Mouse (Mus musculus) layer of hippocampus, adult 8-10 months (tissue): Measurements from ENCODE around the gene Col23a1. TPM values are rescaled to one million over a fixed set of nuclear protein-coding genes. Genes with fewer than 3 reads are reported as not detected.
A peak's percentile ranks its signal among the peaks of the same experiment; 100 is the strongest.

Experiments used
- DNase-seq, 2 experiments: peaks; one replicate each; pipeline ENCODE4 v3.0.0; 2022; ENCODE audit warnings: low spot score in 2 of 2
- total RNA-seq, 4 experiments: library from RNA; stranded (reverse); gene quantifications; 2 replicates each; pipeline ENCODE4 v1.2.4; 2022

The Col23a1 gene
- total RNA-seq, 4 experiments from 2014 or later, result 8.4 to 11.8 (median 9.5) TPM

DNA sequence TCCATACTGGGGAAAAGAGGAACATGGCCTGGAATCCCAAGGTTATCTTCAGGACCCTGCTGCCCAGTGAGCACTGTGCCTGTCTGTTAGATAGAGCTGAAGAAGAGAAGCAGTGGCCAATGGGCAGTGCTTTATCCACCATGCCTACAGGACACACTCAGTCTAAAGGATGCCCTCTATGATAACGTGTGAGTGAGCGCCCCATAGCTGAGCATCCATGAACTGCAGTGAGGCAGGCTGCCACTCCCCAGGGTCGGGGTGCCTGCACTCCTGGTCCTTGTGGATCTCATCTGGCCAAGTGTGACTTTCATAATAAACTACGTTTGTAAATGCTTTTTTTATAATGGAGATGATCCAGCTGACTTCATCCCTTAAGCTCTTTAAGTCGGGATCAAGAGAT is 87.5 kb downstream of the Col23a1 start:
- DNase-seq, result no peak

DNA sequence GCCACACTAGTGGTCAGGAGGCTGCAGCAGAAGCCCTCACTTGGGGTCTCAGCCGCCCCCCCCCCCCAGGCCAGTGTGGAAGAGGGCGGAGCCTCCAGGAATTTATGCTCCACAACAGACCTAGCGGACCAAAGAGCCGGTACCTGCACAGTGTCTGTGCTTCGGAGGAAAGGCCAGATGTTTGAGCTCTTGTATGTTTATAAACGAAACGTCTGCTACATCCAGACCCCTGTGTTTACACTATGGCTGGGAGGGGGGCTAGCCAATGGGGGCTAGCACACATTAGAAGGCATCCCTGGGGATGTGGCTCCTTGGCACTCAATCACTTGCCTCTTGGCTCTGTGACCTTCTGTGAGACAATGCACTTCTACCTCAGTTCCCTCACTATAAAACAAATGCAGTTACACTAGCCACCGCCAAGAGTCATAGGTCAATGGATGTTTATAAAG is 99.2 kb downstream of the Col23a1 start:
- no peak for DNase-seq

DNA sequence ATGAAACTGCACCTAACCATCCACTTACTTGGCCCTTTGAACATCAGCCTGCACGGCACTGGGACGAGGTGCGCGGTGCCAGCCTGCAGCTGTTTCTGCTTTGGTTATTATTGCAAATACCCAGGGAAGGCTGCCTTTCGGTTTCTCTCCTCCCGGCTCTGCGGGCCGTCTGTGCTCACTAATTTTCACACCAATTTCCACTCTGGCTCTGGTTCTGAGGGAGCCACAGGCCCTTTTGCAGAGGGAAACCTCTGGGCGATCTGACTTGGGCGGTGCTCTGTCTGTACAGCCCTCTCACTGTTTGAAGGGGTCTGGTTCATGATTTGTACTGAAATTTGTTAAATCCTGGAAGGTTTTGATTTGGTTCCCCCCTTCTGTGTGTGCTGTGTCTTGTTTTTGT is 100.0 kb downstream of the Col23a1 start:
- no peak for DNase-seq

DNA sequence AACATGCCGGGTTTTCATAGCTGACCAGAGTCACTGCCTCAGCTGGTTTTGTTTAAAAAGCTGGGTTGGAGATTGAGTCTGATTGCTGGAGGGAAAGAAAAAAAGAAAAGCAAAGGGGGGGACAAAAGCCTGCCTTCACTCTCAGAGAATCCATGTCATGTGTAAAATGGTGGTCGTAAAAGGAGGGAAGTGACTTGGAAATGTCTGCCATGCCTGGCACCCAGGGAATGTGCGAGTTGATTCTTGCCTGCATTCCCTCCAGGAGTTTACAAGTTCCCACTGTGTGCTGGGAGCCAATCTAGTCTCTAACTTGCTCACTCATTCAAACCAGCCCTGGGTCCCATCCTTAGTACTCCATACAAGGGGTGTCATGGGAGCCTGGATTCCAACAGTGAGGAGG is 100.8 kb downstream of the Col23a1 start:
- no peak for DNase-seq

DNA sequence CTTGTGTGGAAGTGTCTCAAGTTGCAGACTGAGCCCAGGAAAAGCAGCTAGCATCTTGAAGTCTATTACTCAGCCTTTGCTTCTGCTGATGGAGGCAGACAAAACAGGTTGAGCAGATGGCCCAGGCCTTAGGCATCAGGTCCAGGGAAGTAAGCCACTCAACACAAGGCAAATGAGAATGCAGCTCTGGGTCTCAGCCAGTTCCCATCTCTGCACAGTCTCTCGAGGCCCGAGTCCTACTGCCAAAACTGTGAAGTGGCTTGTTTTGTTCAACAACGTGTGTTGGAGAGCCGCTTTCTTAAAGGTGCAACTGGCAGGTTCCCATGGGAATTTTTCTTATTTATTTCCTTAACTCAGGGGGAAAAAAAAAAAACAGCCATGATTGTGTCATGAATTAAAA is 101.8 kb downstream of the Col23a1 start:
- peak; percentile 83 to 86 for DNase-seq

DNA sequence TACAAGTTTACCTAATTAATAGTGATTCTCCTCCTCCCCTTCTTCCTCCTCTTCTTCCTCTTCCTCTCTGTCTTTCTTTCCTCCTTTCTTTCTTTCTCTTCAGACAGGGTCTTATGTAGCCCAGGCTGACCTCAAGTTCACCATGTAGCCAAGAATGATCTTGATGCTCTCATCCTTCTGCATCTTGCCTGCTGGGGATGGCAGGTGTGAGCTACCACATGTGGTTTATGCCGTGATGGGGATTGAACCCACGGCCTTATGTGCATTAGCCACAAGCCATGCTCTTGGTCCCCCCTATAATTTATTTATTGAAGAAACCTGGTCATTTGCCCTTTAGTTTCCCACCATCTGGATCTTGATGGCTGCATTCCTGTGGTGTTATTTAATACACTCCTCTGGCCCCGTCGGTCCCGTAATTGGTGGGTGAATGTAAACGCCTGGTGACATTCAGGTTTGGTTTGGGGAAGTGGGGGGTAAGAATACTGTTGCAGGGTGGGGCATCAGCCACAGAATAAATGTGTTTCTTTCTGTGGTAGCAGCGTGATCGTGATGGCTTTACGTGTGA is 104.7 kb downstream of the Col23a1 start:
- no peak for DNase-seq

DNA sequence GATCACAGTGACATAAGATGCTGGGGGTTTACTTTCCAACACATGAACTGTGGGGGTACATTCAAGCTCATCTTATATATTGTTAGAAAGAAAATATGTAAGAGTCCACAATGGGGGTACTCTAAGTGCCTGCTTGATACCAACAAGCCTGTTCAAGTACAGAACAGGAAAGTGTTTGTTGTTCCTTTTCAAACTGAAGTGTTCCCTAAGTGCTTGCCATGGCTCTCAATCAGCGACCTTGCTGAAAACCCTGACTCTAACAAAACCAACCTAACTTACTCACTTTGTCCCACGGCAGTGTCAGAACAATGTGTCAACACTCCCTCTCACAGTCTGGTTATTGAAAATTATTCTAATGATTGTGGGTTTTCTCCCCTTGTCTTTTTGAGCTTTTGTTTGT is 106.7 kb downstream of the Col23a1 start:
- no peak for DNase-seq

DNA sequence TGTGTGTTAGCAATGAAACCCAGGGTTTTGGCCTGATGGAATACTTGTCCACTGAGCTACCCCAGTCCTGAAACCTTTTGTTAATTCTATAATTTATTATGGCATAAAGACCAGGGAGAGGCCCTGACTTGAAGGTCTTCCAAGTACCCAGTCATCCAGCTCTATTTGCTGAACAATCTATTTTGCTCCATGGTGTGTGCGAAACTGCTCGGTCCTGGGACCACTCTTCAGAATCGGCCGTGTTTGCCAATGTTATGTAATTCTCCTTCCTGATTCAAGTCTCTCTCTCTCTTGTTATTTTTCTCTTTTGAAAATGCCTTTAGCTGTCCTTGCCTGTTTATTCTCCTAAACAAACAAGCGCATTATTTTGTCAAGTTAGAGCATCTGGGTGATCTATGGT is 108.4 kb downstream of the Col23a1 start:
- DNase-seq, result no peak

DNA sequence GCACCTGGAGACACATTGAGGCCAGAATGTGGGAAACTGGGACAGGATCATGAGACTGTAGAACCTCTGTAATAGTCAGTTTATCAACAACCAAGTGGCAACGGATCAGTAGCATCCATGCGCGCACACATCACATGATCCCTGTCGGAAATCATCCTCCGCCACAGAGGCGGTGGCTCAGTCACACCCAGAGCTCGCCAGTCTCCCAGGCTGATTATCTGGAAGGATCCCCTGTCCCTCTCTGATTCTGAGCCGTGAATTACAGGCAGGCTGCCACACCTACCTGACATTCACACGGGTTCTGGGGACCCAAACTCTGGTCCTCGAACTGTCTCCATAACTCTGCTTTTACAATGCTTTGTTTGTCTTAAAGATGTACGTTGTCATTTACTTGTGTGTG is 110.6 kb downstream of the Col23a1 start:
- DNase-seq, result no peak

DNA sequence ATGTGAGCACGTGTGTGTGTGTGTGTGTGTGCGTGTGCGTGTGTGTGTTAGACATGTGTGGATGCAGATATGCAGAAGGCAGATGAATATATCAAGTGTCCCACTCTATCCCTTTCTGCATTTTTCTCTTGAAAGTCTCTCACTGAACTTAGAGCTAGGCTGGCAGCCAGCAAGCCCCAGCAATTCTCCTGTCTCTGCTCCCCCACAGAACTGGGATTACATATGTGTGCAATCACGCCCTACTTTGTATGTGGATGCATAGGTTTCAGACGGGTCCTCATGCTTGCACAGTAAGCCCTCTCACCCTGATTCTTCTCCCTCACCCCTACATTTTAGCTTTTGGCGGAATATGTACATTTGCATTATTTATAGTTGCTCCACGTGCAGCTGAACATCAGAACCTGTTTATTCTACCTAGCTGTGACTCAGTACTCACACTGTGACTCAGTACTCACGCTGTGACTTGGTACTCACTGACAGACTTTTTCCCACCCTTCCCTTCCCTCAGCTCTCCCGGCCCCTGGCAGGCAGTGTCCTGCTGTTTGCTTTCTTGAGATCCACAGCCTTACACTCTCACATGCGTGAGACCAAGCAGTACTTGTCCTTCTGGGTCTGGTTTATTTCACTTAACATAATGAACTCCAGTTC is 111.9 kb downstream of the Col23a1 start:
- no peak for DNase-seq

DNA sequence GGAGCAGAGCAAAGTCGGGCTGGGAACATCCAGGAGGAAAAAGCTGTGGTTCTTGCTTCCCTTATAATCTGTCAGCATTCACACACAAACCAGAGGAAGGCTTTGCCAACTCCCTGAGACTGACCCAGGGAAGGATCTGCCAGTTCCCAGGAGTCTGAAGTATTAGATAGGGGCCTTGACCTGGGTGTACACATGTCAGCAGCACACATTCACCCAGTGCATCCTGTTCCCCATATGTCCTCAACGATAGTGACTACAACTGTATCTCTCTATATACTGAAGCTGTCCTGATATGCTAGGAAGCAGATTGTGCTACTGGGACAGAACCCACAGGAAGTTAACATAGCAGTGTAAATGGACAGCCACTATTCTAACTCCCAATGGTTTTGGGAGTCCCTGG is 114.2 kb downstream of the Col23a1 start:
- DNase-seq, result no peak

DNA sequence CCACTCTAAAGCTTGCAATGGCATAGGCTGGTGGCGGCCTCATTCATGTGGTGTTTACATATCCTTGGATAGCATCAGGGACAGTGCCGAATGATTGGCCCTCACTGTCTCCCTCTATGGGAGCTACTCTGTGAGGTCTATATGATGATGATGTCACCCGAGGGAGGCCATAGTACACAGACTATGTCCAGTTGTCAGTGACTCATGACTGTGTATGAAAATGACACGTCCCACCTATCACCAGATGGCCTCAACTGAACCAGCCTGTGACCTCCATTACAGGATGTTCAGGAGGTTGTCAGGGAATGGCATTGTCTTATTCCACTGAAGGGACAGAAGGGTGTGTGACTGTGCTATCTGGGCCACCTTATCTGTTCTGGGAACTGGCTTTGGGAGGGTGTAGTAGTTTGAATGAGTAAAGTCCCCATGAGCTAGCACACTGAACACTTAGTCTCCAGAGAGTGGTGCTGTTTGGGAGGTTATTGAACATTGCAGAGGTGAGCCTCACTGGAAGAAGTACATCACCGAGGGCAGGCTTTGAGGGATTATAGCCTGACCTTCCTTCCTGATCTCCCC is 115.2 kb downstream of the Col23a1 start:
- DNase-seq, result no peak

DNA sequence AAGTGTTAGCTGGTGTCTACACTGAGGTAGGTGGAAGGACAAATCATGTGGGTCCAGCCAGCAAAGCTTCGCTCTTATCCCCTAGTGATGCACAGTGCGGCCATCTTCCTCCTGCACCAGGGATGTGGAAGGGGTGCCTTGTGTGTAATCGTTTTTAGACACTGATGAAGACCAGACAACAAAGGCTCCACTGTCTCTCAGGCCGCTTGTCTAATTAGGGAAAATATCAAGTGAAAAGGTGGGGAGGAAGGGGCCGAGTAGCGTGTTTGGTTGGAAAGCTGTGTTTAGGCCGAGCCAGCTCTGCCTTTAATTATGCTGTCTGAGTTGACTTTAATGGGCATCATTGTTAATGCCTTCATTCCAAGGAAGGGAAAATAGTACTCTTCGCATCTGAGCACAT is 116.8 kb downstream of the Col23a1 start:
- no peak for DNase-seq

DNA sequence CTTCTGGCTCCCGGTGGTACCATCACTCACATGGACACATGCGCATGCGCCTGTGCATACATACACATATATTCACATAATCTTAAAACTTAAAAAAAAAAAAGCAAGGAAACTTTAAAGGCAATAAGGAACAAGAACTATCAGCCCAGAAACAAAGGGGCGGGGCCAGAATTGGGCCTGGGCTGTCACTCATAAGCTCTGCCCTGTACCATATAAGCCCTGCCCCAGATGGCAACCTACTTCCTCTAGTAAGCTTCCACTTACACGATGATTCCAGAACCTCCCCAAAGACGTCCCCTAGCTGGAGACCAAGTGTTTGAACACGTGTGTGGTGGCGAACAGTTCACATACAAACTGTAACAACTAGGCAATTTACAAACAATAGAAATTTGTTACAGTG is 117.6 kb downstream of the Col23a1 start:
- no peak for DNase-seq

DNA sequence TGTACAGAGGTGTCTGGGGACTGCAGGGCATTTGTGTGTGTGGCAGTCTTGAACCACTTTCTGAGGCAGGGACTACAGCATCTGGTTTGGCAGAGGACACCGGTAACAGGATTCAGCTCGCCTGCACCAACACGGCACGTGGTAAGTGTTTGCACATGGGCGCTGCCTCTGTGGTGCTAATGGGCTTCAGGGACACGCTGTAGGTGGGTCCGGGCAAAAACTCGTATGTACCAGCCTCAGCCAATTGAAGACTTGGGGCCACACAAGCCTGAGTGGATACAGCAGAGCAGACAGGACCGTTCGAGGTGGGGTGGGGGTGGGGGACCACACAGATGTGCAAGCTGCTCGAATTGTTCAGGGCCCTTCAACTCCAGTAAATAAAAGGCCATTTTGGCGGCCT is 121.1 kb downstream of the Col23a1 start:
- DNase-seq, result no peak

DNA sequence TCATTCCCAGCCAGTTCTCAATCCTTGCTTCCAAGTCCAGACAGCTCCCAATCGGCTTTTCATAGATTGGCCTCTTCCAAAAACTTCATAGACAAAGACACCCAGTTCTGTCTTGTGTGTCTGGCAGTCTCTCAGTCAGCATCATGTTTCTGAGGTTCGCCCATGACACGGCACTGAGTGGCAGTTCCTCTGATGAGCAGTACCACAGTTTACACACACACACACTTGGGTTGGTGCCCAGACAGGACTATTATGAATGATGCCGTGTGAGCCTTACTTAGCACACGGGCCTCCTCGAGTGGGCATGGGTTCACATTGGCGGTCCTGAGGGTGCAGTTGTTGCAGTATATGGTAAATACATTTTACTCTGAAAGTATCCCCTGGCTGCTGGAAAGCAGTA is 124.8 kb downstream of the Col23a1 start:
- no peak for DNase-seq

DNA sequence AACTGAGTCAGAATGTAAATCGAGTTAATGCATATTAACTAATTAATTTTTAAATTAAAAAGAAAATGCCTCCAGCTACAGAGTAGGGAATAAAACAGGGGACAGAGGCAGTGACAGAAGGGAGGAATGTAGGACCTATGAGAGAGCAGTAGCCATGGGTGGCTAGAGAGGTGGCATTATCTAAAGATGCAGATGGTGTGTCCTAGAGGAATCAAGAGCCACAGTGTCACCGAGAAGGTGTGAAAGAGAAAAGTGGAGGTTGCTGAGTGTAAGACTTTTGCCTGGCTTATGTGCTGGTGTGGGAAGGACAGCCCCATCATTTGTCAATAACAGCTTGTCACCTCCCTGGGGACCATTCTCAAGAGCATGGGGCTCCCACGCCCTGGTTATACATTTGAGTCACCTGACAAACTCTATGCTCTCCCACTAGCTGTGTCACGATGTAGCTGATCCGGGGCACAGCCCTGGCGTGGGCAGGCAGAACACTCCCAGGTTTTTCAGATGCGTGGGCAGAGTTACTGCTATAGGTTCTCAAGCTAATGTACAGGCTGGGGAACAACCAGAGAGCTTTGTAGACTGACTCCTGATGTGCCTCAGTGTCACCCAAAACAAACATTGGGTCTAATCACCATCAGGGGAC is 125.4 kb downstream of the Col23a1 start:
- no peak for DNase-seq

DNA sequence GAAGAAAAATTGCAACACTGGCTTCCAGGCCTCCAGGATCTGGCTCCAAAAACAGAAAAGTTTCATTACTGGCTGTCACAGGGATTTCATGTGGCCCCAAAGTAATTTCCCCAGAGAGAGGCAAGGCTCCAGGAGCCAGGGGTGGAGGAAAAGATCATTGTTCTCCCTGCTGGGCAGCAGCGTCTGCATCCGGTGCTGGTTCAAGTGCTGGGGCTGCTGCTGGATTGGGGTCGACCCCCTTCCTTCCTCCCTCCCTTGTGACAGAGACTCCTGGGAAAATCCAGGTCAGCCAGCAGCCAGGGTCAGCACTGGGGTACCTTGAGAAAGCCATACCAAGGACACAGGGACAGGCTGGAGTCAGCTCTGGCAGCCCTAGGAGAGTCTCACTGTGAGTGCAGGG is 129.1 kb downstream of the Col23a1 start:
- no peak for DNase-seq

DNA sequence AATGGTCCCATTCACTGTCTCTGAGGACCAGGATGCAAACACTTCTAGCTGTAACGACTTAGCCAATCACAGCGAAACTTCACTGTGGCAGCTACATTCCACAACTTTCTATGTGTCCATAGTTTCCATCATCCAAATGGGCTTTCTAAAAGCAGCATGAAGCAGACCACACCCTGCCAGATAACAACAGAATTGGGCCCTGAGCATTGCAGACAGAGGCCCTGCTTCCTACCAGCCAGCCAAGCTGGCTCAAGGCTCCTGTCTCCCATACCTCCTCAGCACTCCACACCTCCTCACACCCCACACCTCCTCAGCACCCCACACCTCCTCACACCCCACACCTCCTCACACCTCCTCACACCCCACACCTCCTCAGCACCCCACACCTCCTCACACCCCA is 132.2 kb downstream of the Col23a1 start:
- DNase-seq, result no peak

DNA sequence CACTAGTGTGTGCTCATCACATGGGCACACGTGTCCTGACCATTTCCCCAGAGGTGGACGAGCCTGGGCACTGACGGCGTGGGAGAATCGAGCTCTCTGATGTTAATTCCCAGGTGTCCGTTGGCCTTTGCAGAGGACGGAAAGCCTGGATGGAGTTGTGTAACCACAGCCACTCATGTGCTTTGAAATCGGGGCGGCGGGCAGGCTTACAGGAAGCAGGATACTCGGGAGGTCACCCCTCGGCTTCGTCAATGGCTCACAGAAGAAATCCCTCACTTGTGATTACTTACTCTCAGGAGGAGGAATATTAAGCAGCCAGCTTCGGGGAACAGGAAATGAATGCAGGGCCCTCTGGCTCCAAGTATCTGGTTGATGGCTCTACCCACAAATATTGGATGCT is 133.0 kb downstream of the Col23a1 start:
- DNase-seq, result no peak

DNA sequence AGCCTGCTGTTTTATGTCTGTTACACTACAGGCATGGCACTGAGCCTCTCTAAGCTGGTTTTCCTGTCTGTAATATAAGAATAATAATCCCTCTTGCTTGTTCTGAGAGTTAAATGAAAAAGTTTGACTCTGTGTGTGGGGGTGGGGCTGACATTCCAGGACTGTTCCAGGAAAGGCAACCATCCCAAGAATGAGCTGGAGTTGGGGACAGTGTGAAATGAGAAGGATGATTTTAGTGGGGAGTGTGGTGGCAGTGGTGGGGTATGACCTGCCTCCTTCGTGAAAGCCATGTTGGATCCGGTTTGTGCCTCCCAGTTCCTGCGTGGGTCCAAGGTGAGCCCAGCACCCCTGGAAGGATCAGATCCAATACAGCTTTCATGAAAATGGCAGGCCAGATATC is 136.4 kb downstream of the Col23a1 start:
- DNase-seq, result no peak

DNA sequence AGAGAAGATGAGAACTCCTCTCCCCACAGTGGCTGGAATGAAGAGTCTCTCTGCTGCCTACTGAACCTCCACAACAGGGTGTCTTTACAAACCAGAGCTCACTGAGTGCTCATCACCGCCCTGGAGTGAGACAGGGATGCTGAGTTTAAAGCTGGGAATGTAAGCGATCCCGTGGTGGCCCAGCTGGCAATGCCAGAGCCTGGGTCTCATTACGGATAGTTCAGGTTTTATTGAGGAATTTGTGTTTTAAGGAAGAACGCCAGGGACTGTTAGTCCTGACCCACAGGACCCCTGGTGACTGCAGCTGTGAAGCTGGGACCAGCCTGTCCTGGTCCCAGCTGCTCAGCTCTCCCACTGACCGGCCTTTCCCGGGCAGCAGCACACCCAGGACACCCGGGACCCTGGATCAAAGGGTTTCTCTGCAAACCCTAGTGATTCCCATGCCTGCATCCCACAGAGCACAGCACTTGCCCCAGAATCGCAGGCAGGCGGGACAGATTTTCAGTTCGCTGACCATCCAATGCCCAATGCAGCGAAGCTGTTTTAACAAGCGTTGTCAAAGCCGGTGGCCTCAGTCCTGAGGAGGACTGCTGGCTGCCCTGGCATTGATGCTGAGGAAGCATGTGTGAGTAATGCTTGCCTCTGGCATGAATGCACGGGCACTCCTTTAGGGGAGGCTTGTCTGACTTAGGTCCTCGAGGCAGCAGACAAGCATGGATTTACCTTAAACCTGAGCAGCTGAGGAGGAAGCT is 139.9 kb downstream of the Col23a1 start:
- DNase-seq, result no peak
